Mouse (Mus musculus) layer of hippocampus, postnatal 10 days (tissue): ENCODE measurements at regions not wholly inside any gene's neighbourhood (a gene's known extent, or its start where the extent isn't known, plus 50 kb on each side); places are given as distances from the start of the nearest gene placed in this dataset.

Experiments
- DNase-seq, 2 experiments: peaks; one replicate each; pipeline ENCODE4 v3.0.0; 2021; ENCODE audit warnings: low spot score in 2 of 2

- DNase-seq, result peak; percentile 34 to 57
Observed at GRCm38 (mm10) chr17:63575316-63576007, 75.6 kb upstream of the Fbxl17 start.

GRCm38 (mm10) chr17:63582870-63583269, 83.1 kb upstream of the Fbxl17 start:
- no peak for DNase-seq

DNA sequence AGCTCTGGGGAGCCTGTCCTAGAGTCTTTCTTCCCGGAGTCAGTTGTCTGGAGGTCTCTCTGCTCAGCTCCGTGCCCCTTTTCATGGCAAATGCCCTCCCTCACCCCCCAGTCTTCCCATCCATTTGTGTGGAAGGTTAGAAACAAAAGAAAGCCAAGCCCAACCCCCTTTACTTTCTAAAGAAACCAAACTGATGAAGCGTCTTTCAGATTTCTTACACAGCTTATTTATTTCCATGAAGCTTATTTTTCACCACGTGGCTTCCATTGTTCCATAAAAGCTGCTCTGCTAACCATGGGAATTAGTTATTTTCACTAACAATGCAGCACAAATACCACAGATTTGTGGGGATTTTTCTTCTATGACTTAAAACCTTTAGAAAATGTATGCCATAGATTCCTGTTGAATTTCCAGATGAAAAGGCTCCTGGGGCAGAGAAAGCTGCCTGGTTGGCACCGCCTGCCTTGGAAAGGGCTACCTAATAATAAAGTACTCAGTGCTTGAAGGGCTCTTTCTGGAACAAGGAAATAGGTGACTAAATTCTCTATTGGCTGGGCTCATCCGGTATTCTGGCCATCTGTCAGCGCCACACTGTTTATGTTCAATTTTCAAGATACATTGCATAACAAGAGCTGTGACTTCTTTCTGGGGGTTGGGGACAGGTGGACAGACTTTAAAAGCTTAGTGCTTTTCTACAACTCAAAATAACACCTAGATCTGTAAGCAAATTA, 107.4 kb upstream of the Fbxl17 start:
- no peak for DNase-seq

GRCm38 (mm10) chr17:63622726-63623125, 122.9 kb upstream of the Fbxl17 start:
- DNase-seq, result no peak

DNA sequence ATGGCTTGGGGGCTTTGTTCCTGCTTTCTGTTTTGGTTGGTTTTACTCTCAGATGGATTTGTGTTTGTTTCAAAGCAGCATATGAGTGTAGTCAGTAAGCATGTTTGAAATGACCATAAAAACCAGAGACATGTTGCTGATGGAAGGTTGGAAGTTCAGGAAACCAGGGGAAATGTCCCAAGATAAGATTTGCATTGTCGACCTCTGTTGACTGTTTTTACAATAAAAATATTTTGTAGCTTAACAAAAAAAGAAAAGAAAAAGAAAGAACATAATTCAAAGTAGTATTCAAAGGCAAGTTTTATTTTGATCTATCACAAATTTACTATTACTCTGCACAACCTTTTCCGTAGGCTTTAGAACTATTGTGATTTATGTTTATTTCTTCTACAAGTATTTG, 137.8 kb upstream of the Fbxl17 start:
- no peak for DNase-seq

DNA sequence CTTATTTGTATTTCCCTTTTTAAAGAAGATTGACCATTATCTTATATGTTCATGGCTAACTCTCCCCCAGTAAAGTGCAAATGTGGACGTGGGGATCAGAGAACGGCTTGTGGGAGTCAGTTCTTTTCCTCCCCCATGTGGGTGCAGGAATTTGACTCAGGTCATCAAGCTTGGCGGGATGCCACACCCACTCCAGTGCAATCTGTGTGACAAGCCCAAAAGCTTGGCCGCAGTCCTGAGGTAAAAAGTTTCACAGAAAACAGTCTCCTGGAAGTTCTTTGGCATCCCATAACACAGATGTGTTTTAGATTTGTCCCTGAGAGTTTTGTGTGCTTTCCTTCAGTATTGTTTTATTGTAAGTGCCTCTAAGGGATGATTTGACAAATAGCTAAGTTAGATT, 144.6 kb upstream of the Fbxl17 start:
- no peak for DNase-seq

GRCm38 (mm10) chr17:63657687-63658086, 157.9 kb upstream of the Fbxl17 start:
- DNase-seq, result no peak

DNA sequence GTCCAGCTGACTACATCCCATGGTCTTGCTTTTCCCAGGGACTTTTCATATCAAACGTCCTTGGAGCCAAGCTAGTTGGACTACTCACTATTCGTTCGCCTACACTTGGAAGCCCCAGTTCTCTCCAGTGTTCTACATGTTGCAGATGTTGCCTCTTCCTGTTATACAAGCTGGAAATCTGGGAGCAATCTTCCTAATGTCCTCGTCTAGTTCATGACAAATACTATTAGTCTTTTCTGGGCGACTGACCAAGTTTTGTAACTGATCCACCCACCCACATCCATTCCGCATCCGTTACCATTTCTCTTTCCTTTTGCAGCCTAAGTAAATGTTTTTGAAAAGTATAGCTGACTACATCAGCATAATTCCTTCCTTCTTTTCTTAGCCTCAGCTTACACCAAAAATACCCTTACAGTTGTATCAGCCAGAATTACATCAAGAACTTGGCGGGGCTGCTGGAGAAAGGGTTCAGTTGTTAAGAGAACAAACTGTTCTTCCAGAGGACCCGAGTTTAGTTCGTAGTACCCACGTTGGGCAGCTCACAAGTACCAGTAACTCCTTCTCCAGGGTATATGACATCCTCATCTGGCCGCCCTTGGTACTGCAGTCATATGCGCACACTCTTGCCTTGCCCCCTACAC, 161.1 kb upstream of the Fbxl17 start:
- no peak for DNase-seq

- no peak for DNase-seq
Observed at GRCm38 (mm10) chr17:63661584-63661983, 161.8 kb upstream of the Fbxl17 start.

DNA sequence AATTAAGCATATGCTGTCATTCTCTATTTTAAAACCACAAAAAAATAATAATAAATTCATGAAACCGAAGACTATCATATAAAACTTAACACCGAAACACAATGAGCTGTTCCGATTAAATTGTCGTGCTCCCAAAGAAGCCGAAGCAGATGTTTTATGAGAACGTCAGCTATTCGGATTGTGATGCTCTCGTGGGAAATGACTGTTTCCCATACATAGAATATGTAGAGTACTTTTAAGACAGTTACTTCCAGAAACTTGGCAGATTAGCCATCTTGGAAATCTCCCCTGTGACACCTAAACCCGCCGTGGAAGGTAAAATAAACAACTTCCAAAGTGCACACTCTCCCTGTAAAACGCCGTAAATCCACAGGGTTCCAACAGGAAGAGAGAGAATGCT, 162.4 kb upstream of the Fbxl17 start:
- no peak for DNase-seq

- no peak for DNase-seq
Observed at GRCm38 (mm10) chr17:63676791-63677190, 177.0 kb upstream of the Fbxl17 start.

DNA sequence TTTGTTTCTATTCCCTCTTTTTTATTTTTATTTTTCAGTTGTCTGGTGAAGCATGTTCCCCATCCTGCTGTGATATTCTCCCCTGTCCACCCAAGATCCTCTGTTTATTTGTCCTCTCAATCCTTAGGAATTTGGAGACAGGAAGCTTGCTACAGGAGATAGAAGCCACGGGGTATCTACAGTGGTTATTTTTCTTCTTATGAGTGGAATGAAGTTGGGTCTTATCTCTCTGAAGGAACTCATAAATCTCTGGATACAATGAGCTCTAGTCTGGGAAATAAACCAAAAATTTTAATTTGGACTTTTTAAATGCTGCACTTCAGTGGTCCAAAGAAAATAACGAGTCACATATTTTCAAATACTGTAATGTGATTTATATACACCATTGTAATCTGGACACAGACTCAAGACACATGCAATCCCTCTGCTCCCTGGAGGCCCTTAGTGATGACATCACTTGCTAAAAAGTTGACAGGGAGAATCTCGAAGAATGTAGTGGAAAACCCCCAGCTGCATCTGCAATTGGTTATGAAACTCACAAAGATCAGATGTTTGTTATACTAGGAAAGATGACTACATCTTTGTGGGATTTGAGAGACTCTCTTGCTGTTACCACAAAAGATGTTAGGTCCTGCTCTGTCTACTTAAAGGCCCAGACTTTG, 178.3 kb upstream of the Fbxl17 start:
- DNase-seq, result no peak

GRCm38 (mm10) chr17:63680479-63680878, 180.7 kb upstream of the Fbxl17 start:
- DNase-seq, result no peak

DNA sequence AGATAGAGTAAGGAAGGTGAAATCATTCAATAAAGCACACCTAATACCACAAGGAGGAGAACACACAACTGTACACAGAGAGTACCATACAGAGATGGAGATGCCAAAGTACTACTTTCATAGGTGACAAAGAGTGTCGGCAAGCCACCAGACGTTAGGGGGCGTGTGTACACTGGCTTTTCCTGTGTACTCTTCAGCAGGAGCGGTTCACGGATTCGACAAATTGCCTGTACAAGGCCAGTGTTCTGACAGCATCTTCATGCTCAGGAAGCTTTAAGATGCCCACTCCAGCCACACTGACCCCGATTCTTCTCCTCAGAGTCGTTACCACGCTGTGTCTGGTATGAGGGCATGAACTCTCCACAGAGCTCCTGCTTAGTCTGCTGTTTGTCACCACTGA, 179.5 kb upstream of the Fer start:
- DNase-seq, result no peak

GRCm38 (mm10) chr17:63684026-63684425, 178.8 kb upstream of the Fer start:
- no peak for DNase-seq

GRCm38 (mm10) chr17:63685956-63686355, 176.9 kb upstream of the Fer start:
- DNase-seq, result no peak

DNA sequence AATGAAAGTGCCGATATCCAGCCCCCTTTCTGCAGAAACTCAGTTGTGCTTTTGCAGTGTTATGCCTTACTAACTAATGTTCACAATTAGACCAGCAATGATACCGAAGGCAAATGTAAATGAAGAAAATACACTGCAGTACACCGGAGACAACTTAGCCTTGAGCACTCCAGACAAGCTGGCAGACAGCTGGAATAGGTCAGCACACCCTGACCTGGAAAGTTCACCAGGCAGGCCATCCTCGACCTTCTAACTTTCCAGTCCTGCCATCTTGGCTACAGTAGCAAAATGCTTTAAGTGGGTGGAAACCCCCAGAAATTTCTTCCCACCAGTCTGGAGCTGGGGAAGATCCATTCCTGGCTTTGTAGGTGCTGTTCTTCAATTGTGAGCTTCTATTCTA, 176.5 kb upstream of the Fer start:
- no peak for DNase-seq

- no peak for DNase-seq
Observed at GRCm38 (mm10) chr17:63689291-63689690, 173.6 kb upstream of the Fer start.

GRCm38 (mm10) chr17:63690829-63691689, 171.8 kb upstream of the Fer start:
- DNase-seq, result no peak

DNA sequence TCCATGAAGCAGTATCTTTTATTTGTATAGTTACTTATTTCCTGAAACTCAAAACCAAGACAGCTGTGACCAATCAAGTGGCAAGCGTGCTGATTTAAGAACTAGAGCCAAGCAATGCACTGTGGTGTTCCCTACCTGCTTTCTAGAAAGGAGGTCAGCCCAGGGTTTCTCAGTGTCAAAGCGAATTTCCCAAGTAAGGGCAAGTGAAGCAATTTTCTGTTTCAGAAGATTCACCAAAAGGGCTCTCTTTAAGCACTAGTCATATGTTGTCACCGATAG, 171.2 kb upstream of the Fer start:
- no peak for DNase-seq

DNA sequence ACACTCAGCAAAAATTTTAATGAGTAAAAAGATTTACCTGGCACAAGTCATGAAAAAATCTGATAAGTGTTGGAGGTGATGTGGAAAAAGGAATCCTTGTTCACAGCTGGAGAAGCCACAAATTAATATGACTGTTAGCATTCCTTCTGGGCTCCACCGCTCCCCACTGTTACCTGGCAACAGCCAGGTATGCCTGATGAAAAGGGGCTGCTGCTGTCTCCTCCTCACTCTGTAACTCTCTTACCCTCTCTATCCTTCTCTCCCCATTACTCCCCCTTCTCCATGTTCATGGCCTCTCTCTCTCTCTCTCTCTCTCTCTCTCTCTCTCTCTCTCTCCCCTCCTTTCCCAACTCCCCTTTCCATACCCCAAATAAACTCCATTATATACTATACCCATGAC, 169.6 kb upstream of the Fer start:
- no peak for DNase-seq
